Mouse (Mus musculus) adrenal gland, adult 18-20 months (tissue): ENCODE measurements around the gene Nprl3. TPM values are rescaled to one million over a fixed set of nuclear protein-coding genes. Genes with fewer than 3 reads are reported as not detected.
"Not testable (repeated sequence)": the region's sequence is repeated elsewhere in the genome, so short reads cannot be mapped to it uniquely, and the experiment has no call there.

Source experiments
- DNase-seq, 2 experiments: peaks; one replicate each; pipeline ENCODE4 v3.0.0; 2021 to 2022; ENCODE audit warnings: low spot score in 2 of 2
- total RNA-seq, 2 experiments: library from RNA; stranded (reverse); gene quantifications; 1 replicate in 1 of 2; 2 replicates in 1 of 2; pipeline ENCODE4 v1.2.3; 2021

Nprl3 gene
- total RNA-seq, 2 experiments from 2014 or later, result 52.8 to 64.2 TPM

GRCm38 (mm10) chr11:32285031-32285775, 17.7 kb upstream of the Nprl3 start:
- DNase-seq, result no peak

GRCm38 (mm10) chr11:32284582-32284981, 17.1 kb upstream of the Nprl3 start:
- DNase-seq, result not testable (repeated sequence)

GRCm38 (mm10) chr11:32283091-32283777, 15.7 kb upstream of the Nprl3 start, which contains the start of gene Hba-a1:
Gene Hba-a1 (plus strand): TSS chr11:32283511.
- not testable (repeated sequence) for DNase-seq

- DNase-seq, result no peak
Observed at GRCm38 (mm10) chr11:32281416-32282144, 14.1 kb upstream of the Nprl3 start.

GRCm38 (mm10) chr11:32280646-32281045, 13.1 kb upstream of the Nprl3 start:
- DNase-seq, result no peak

- DNase-seq, result no peak
Observed at GRCm38 (mm10) chr11:32278458-32278957, 11.0 kb upstream of the Nprl3 start.

- no peak for DNase-seq
Observed at GRCm38 (mm10) chr11:32277736-32278457, 10.4 kb upstream of the Nprl3 start.

- DNase-seq, result no peak
Observed at GRCm38 (mm10) chr11:32276347-32276746, 8.8 kb upstream of the Nprl3 start, which contains the start of gene Hba-x. Gene Hba-x (plus strand): TSS chr11:32276400.

- no peak for DNase-seq
Observed at GRCm38 (mm10) chr11:32271178-32271577, 3.7 kb upstream of the Nprl3 start.

- no peak for DNase-seq
Observed at GRCm38 (mm10) chr11:32268952-32269351, 1.4 kb upstream of the Nprl3 start.

GRCm38 (mm10) chr11:32267964-32268363, 457 bp upstream of the Nprl3 start:
- DNase-seq, result no peak

- no peak for DNase-seq
Observed at GRCm38 (mm10) chr11:32266776-32267175, 731 bp downstream of the Nprl3 start.

GRCm38 (mm10) chr11:32266194-32266593, 1.3 kb downstream of the Nprl3 start:
- no peak for DNase-seq

- DNase-seq, result no peak
Observed at GRCm38 (mm10) chr11:32265117-32265738, 2.3 kb downstream of the Nprl3 start.

GRCm38 (mm10) chr11:32262674-32263415, 4.7 kb downstream of the Nprl3 start:
- no peak for DNase-seq

GRCm38 (mm10) chr11:32256566-32256965, 10.9 kb downstream of the Nprl3 start:
- no peak for DNase-seq

- no peak for DNase-seq
Observed at GRCm38 (mm10) chr11:32256146-32256545, 11.4 kb downstream of the Nprl3 start.

GRCm38 (mm10) chr11:32253121-32253520, 14.4 kb downstream of the Nprl3 start:
- DNase-seq, result no peak

- DNase-seq, result no peak
Observed at GRCm38 (mm10) chr11:32250880-32251763, 16.4 kb downstream of the Nprl3 start.
